Mouse (Mus musculus): ENCODE measurements around the gene Chac2.
A peak's percentile ranks its signal among the peaks of the same experiment; 100 is the strongest.
"Not testable (repeated sequence)": the region's sequence is repeated elsewhere in the genome, so short reads cannot be mapped to it uniquely, and the experiment has no call there.

Chac2 gene

GRCm38 (mm10) chr11:30985877-30986624 is at the start of gene Chac2:
Gene Chac2, minus strand, starts transcription at chr11:30986350.
- DNase-seq, result peak; percentile 79

GRCm38 (mm10) chr11:31034958-31035357 is 48.8 kb upstream of the Chac2 start:
- no peak for DNase-seq

GRCm38 (mm10) chr11:31017466-31017865 is 31.3 kb upstream of the Chac2 start:
- not testable (repeated sequence) for DNase-seq

GRCm38 (mm10) chr11:31009668-31010067 is 23.5 kb upstream of the Chac2 start:
- DNase-seq, result not testable (repeated sequence)

GRCm38 (mm10) chr11:31001169-31001908 is 15.2 kb upstream of the Chac2 start:
- no peak for DNase-seq

GRCm38 (mm10) chr11:31000028-31000427 is 13.9 kb upstream of the Chac2 start:
- DNase-seq, result no peak

- no peak for DNase-seq
Observed at GRCm38 (mm10) chr11:30998704-30999103, 12.6 kb upstream of the Chac2 start.

GRCm38 (mm10) chr11:30998199-30998598 is 12.0 kb upstream of the Chac2 start:
- no peak for DNase-seq

- no peak for DNase-seq
Observed at GRCm38 (mm10) chr11:30996670-30997069, 10.5 kb upstream of the Chac2 start.

GRCm38 (mm10) chr11:30986625-30987017 is 471 bp upstream of the Chac2 start:
- no peak for DNase-seq

GRCm38 (mm10) chr11:30985237-30985636 is 913 bp downstream of the Chac2 start:
- no peak for DNase-seq

GRCm38 (mm10) chr11:30954279-30954725 is 31.8 kb downstream of the Chac2 start, which contains the start of gene Erlec1:
Gene Erlec1, minus strand, starts transcription at chr11:30954335.
- peak; percentile 85 for DNase-seq

GRCm38 (mm10) chr11:30953469-30954154 is 32.5 kb downstream of the Chac2 start:
- peak; percentile 43 for DNase-seq

GRCm38 (mm10) chr11:30952829-30953228 is 33.3 kb downstream of the Chac2 start:
- no peak for DNase-seq

- no peak for DNase-seq
Observed at GRCm38 (mm10) chr11:30943522-30943921, 42.6 kb downstream of the Chac2 start.

GRCm38 (mm10) chr11:30928498-30928897 is 57.7 kb downstream of the Chac2 start:
- DNase-seq, result no peak

- DNase-seq, result no peak
Observed at GRCm38 (mm10) chr11:30928079-30928478, 58.1 kb downstream of the Chac2 start.

Data from lung, postnatal 14 days (tissue).